In the genomic region with DNA sequence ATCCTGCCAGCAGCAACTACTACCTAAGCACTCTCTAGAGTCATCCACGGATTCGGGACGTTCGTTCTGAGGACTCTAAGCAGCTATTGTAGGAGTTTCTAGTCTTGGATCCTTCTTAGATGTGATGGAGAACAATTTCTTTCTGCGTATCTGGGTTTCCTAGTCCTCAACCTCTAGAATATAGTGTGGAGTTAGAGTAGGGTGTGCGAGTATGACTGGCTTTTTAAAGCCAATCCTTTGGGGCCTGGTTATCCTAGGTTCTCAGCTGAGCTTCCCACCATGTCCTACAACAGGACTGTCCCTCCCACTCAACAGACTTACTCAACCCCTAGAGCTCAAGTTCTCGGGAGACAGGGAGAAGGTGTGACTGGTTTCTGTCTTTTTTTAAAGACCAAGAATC, we compare ENCODE assay signal across 8 mouse cellular contexts. TPM values are rescaled to one million over a fixed set of nuclear protein-coding genes. Genes with fewer than 3 reads are reported as not detected.
DNase-seq lines count a peak whose midpoint lies in the region; ATAC-seq and TF ChIP-seq lines count a peak whose summit lies in the region.

No protein-coding gene starts in this region.

- 24% methylated on average over 7 of the region's 7 CpGs for WGBS in limb, embryonic 15.5 days

- no peak for DNase-seq in gastrocnemius, adult 2 months
- no peak for DNase-seq in gastrocnemius, adult 8-10 months (ENCODE audit: low spot score in 2 of 2)
- no peak for DNase-seq in testis, postnatal 14 days (ENCODE audit: low spot score)
- no peak for DNase-seq in urinary bladder, adult 2 months (ENCODE audit: low spot score)
- no peak for DNase-seq in cerebellum, adult 9-11 months
- DNase-seq in left cerebral cortex, postnatal 25 days (ENCODE audit: low spot score in 2 of 2) = no peak

- no peaks in the 10 kb centered on the region for H3K9me3 ChIP-seq in limb, embryonic 15.5 days

- peak overlapping the region; percentile 87 for H3K9ac ChIP-seq in limb, embryonic 15.5 days

- peak overlapping the region; percentile 83 for H3K4me3 ChIP-seq in gastrocnemius, adult 2 months
- peak overlapping the region; percentile 93 for H3K4me3 ChIP-seq in testis, adult 2 months (ENCODE audit: control insufficient read depth, low read depth, low read length)
- H3K4me3 ChIP-seq in limb, embryonic 15.5 days = peak overlapping the region; percentile 82

- TF ChIP-seq CTCF in gastrocnemius, adult 2 months (IDR thresholded peaks at IDR 0.05) = no peak
- TF ChIP-seq CTCF in testis, adult 2 months (IDR thresholded peaks at IDR 0.05; ENCODE audit: control insufficient read depth, insufficient read depth, insufficient replicate concordance, low read depth, low read length) = no peak

- intact Hi-C loops in gastrocnemius, adult 2 months (cut with DNase I) = no loop called here
- intact Hi-C loops in left cerebral cortex, postnatal 25 days (cut with DNase I) = no loop called here

- peak overlapping the region; percentile 97 for H3K27ac ChIP-seq in gastrocnemius, adult 2 months
- H3K27ac ChIP-seq in testis, adult 2 months (ENCODE audit: control insufficient read depth, insufficient read depth, low read depth, low read length) = peak overlapping the region; percentile 92
- peak overlapping the region; percentile 98 for H3K27ac ChIP-seq in limb, embryonic 15.5 days

- H3K36me3 ChIP-seq in testis, adult 2 months (ENCODE audit: control insufficient read depth, insufficient read depth, low read length) = peaks cover 6% of the 10 kb centered on the region
- peaks cover 40% of the 10 kb centered on the region for H3K36me3 ChIP-seq in limb, embryonic 15.5 days

- ATAC-seq in limb, embryonic 15.5 days (ENCODE audit: insufficient number of reproducible peaks, low FRiP score, low TSS enrichment, low read depth) = no peak

- peak overlapping the region; percentile 48 for H3K4me2 ChIP-seq in limb, embryonic 15.5 days

- no peak for TF ChIP-seq POLR2A in testis, adult 2 months (IDR thresholded peaks at IDR 0.05; ENCODE audit: control insufficient read depth, low read depth, low read length)

- peaks cover 7% of the 10 kb centered on the region for H3K4me1 ChIP-seq in testis, adult 2 months (ENCODE audit: control insufficient read depth, insufficient read depth, low read length)
- H3K4me1 ChIP-seq in limb, embryonic 15.5 days = peaks cover 29% of the 10 kb centered on the region

- H3K27me3 ChIP-seq in testis, adult 2 months (ENCODE audit: control insufficient read depth, insufficient read depth, low read length) = no peaks in the 10 kb centered on the region
- no peaks in the 10 kb centered on the region for H3K27me3 ChIP-seq in limb, embryonic 15.5 days

RNA-seq across cellular contexts. Expression of gene Otub1, which starts 0.8 kb away (rescaled TPM):
- total RNA-seq in gastrocnemius, adult 2 months (2021) = 10 to 100 TPM; 45.0 to 50.3 TPM
- total RNA-seq in gastrocnemius, adult 8-10 months (2022) = 10 to 100 TPM; 39.9 to 54.3 (median 43.5) TPM
- 49.4 and 49.9 TPM in 2 replicates for polyA plus RNA-seq in testis, adult 2 months (2012; rRNA removed)
- polyA plus RNA-seq in limb, embryonic 15.5 days (2015; fragmentation: Nextera tagmentation; extraction: Ambion mirVana) = 183 and 197 TPM in 2 replicates
- 91.0 and 97.6 TPM in 2 replicates for polyA plus RNA-seq in urinary bladder, adult 2 months (2012; rRNA removed)
- total RNA-seq in left cerebral cortex, postnatal 25 days (2021) = 100 to 1,000 TPM; 258 to 270 TPM

RNA-seq across cellular contexts. Expression of gene Cox8a, which starts 12.1 kb away (rescaled TPM):
- 100 to 1,000 TPM in 1 of 2 experiments, 10 to 100 TPM in 1; 72.4 to 113 TPM for total RNA-seq in gastrocnemius, adult 2 months (2021)
- 100 to 1,000 TPM in 1 of 4 experiments, 10 to 100 TPM in 3; 68.4 to 103 (median 82.9) TPM for total RNA-seq in gastrocnemius, adult 8-10 months (2022)
- 117 and 148 TPM in 2 replicates for polyA plus RNA-seq in testis, adult 2 months (2012; rRNA removed)
- 676 and 682 TPM in 2 replicates for polyA plus RNA-seq in limb, embryonic 15.5 days (2015; fragmentation: Nextera tagmentation; extraction: Ambion mirVana)
- polyA plus RNA-seq in urinary bladder, adult 2 months (2012; rRNA removed) = 508 and 528 TPM in 2 replicates
- 1,000 to 10,000 TPM; 1,203 to 1,264 TPM for total RNA-seq in left cerebral cortex, postnatal 25 days (2021)

RNA-seq across cellular contexts. Expression of gene Naa40, which starts 35.7 kb away (rescaled TPM):
- total RNA-seq in gastrocnemius, adult 2 months (2021) = 10 to 100 TPM in 1 of 2 experiments, 1 to 10 TPM in 1; 10.0 to 12.7 TPM
- total RNA-seq in gastrocnemius, adult 8-10 months (2022) = 10 to 100 TPM in 3 of 4 experiments, 1 to 10 TPM in 1; 9.2 to 12.4 (median 11.2) TPM
- polyA plus RNA-seq in testis, adult 2 months (2012; rRNA removed) = 61.5 and 69.3 TPM in 2 replicates
- 43.4 and 45.0 TPM in 2 replicates for polyA plus RNA-seq in limb, embryonic 15.5 days (2015; fragmentation: Nextera tagmentation; extraction: Ambion mirVana)
- polyA plus RNA-seq in urinary bladder, adult 2 months (2012; rRNA removed) = 25.7 and 27.6 TPM in 2 replicates
- 10 to 100 TPM; 31.3 to 36.6 TPM for total RNA-seq in left cerebral cortex, postnatal 25 days (2021)

Comparison
In these comparisons a context has a peak if more than half of its experiments do, and no peak if none do; other contexts are left out.
1. RNA of gene Otub1, which starts 0.8 kb away (total RNA-seq): 258 to 270 TPM in left cerebral cortex, postnatal 25 days; 45.0 to 50.3 TPM in gastrocnemius, adult 2 months and 39.9 to 54.3 TPM in gastrocnemius, adult 8-10 months; every median in the first group is over 4 times any median in the second.
2. RNA of gene Cox8a, which starts 12.1 kb away (total RNA-seq): 1,203 to 1,264 TPM in left cerebral cortex, postnatal 25 days; 72.4 to 113 TPM in gastrocnemius, adult 2 months and 68.4 to 103 TPM in gastrocnemius, adult 8-10 months; every median in the first group is over 10 times any median in the second.
3. Peak in every context shown above with its lines, with median percentiles within 50 percentile points of each other: H3K27ac ChIP-seq and H3K4me3 ChIP-seq.